Mouse (Mus musculus) erythroblast, embryonic 14.5 days (primary cell): ENCODE data around the gene Jag1. TPM values are rescaled to one million over a fixed set of nuclear protein-coding genes. Genes with fewer than 3 reads are reported as not detected.

Experiments used
- H3K27me3 ChIP-seq: 2 replicates; pipeline ENCODE4 v1.6.1; 2012; ENCODE audit warnings: inconsistent platforms; ENCODE audit not compliant: control insufficient read depth
- H3K36me3 ChIP-seq: 2 replicates; pipeline ENCODE4 v1.6.1; 2012; ENCODE audit warnings: mild to moderate bottlenecking, inconsistent platforms; ENCODE audit not compliant: control insufficient read depth
- H3K4me1 ChIP-seq: 2 replicates; pipeline ENCODE4 v1.6.1; 2012; ENCODE audit warnings: inconsistent platforms; ENCODE audit not compliant: control insufficient read depth
- H3K4me3 ChIP-seq: replicated peaks from 2 replicates; pipeline ENCODE3; 2012; ENCODE audit warnings: moderate library complexity, mild to moderate bottlenecking, inconsistent platforms
- H3K9me3 ChIP-seq: 2 replicates; pipeline ENCODE4 v1.6.1; 2012; ENCODE audit warnings: low read length, inconsistent platforms, mixed read lengths; ENCODE audit not compliant: control insufficient read depth
- GATA1 ChIP-seq: IDR thresholded peaks from 2 replicates; pipeline ENCODE4 v1.6.1; 2012; ENCODE audit warnings: low read length, inconsistent platforms, mixed read lengths
- TAL1 ChIP-seq: IDR thresholded peaks from 3 replicates; pipeline ENCODE4 v1.6.1; 2012; ENCODE audit warnings: low read length, inconsistent platforms, mixed read lengths
- polyA plus RNA-seq: library from polyadenylated mRNA; stranded (reverse); fragments of >175 nt; gene quantifications from 2 replicates; pipeline ENCODE4 v1.2.3, GENCODE M21; 2012

Jag1 gene
- not detected in 2 replicates for polyA plus RNA-seq

DNA sequence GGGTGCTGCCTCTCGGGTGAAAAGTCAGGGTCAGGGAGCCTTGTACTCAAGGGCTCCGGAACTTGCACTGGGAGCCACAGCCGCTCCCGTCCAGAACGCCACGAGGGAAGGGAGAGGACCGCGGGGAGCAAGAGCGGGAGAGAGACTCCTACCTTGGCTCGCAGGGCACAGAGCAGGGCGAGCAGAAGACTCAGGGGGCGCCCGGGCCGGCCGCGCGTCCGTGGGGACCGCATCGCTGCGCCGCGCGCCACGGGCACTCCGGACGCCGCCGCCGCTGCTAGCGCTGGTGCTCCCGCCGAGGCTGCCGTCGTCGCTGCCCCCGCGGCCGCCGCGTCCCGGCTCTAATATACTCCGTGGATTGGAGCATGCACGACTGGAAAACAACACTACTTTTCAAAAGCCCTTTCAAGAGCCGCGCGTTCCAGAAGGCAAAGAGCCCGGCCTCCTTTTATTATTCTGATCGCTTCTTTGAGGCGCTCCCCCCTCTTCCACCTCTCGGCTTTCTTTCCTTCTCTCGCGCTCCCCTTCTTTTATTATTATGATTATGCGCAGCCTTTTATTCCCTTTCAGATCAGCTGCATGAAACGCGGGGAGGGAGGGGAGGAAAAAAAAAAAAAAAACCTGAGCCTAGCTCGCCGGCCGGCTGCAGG is at the start of gene Jag1:
Gene Jag1 (minus strand): TSS at position 620 of the 650 bp plus-strand sequence.
- Histone ChIP-seq H3K27me3 (peaks cover 55% of the 10 kb centered on the region), H3K9me3 (peaks cover 2% of the 10 kb centered on the region; the same call in 1 of the 2 replicates), H3K4me3 (peak within 1 kb of the TSS; percentile 56), H3K36me3 (no peaks in the 10 kb centered on the region), H3K4me1 (peaks cover 17% of the 10 kb centered on the region)
- TF ChIP-seq GATA1 (no peak), TAL1 (no peak)

GRCm38 (mm10) chr2:137156018-137156417 is 39.6 kb upstream of the Jag1 start:
- H3K36me3 ChIP-seq, result no peaks in the 10 kb centered on the region
- H3K9me3 ChIP-seq, result no peaks in the 10 kb centered on the region; the same call in 1 of the 2 replicates
- H3K4me1 ChIP-seq, result no peaks in the 10 kb centered on the region
- no peaks in the 10 kb centered on the region for H3K27me3 ChIP-seq
- H3K4me3 ChIP-seq, result no peak overlapping the region
- TF ChIP-seq GATA1 (no peak), TAL1 (no peak)

- no peaks in the 10 kb centered on the region for H3K4me1 ChIP-seq
- no peaks in the 10 kb centered on the region for H3K27me3 ChIP-seq
- no peaks in the 10 kb centered on the region for H3K36me3 ChIP-seq
- TF ChIP-seq TAL1 (no peak), GATA1 (no peak)
- H3K9me3 ChIP-seq, result no peaks in the 10 kb centered on the region; the same call in 1 of the 2 replicates
- H3K4me3 ChIP-seq, result no peak overlapping the region
Measured at GRCm38 (mm10) chr2:137153825-137154224, 37.4 kb upstream of the Jag1 start.

- Histone ChIP-seq H3K9me3 (no peaks in the 10 kb centered on the region; the same call in 1 of the 2 replicates), H3K4me1 (no peaks in the 10 kb centered on the region), H3K36me3 (no peaks in the 10 kb centered on the region), H3K4me3 (no peak overlapping the region), H3K27me3 (no peaks in the 10 kb centered on the region)
- TF ChIP-seq TAL1 (no peak), GATA1 (no peak)
Measured at GRCm38 (mm10) chr2:137153172-137153667, 36.8 kb upstream of the Jag1 start.

GRCm38 (mm10) chr2:137150953-137151352 is 34.5 kb upstream of the Jag1 start:
- no peaks in the 10 kb centered on the region for H3K4me1 ChIP-seq
- H3K4me3 ChIP-seq, result no peak overlapping the region
- H3K36me3 ChIP-seq, result no peaks in the 10 kb centered on the region
- no peaks in the 10 kb centered on the region; the same call in 1 of the 2 replicates for H3K9me3 ChIP-seq
- TF ChIP-seq TAL1 (no peak), GATA1 (no peak)
- H3K27me3 ChIP-seq, result no peaks in the 10 kb centered on the region

DNA sequence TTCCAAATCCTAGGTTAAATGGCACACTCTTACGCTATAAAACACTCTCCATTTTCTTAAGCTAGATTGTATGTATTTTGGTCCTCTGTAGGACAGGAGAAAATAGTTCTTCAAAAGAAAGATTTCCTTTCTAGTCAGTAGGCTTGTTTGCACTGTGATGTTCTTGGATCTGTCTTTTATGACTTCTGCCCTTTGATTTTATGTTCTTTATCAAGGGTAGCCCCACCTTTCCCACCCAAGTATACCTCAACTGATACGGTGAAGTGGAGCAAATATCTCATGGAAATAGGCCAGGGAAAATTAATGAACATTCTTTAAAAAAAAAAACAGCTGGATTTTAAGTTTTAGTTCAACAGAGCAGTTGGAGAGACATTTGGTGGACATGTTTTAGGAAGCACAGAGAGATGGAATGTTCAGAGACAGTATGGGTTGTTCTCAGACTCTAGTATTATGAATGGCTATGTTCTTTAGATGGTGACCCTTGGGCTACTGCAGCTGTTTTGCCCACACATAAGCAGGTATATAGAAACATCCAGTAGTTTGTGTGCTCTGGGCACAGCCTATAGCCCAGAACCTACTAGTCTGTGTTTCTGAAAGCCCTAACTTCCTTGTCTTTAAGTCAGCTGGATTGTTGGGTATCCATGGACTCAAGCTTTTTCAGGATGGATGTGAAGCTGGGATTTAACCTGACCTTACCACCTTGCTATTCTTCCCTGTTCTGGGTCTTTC is 30.7 kb upstream of the Jag1 start:
- H3K36me3 ChIP-seq, result no peaks in the 10 kb centered on the region
- TF ChIP-seq GATA1 (no peak), TAL1 (no peak)
- no peaks in the 10 kb centered on the region for H3K4me1 ChIP-seq
- no peaks in the 10 kb centered on the region for H3K27me3 ChIP-seq
- H3K4me3 ChIP-seq, result no peak overlapping the region
- H3K9me3 ChIP-seq, result no peaks in the 10 kb centered on the region

GRCm38 (mm10) chr2:137138063-137138462 is 21.6 kb upstream of the Jag1 start:
- Histone ChIP-seq H3K36me3 (no peaks in the 10 kb centered on the region), H3K27me3 (no peaks in the 10 kb centered on the region), H3K4me3 (no peak overlapping the region), H3K9me3 (no peaks in the 10 kb centered on the region), H3K4me1 (no peaks in the 10 kb centered on the region)
- TF ChIP-seq TAL1 (no peak), GATA1 (no peak)

GRCm38 (mm10) chr2:137134035-137134434 is 17.6 kb upstream of the Jag1 start:
- TF ChIP-seq GATA1 (no peak), TAL1 (no peak)
- Histone ChIP-seq H3K27me3 (no peaks in the 10 kb centered on the region), H3K9me3 (no peaks in the 10 kb centered on the region), H3K4me1 (no peaks in the 10 kb centered on the region), H3K4me3 (no peak overlapping the region), H3K36me3 (no peaks in the 10 kb centered on the region)

GRCm38 (mm10) chr2:137124861-137125260 is 8.4 kb upstream of the Jag1 start:
- H3K9me3 ChIP-seq, result no peaks in the 10 kb centered on the region
- H3K4me3 ChIP-seq, result no peak overlapping the region
- no peaks in the 10 kb centered on the region for H3K36me3 ChIP-seq
- H3K4me1 ChIP-seq, result no peaks in the 10 kb centered on the region
- TF ChIP-seq TAL1, result no peak
- no peak for TF ChIP-seq GATA1
- H3K27me3 ChIP-seq, result no peaks in the 10 kb centered on the region
